Mouse (Mus musculus): Measurements from ENCODE around the gene Nckap5. TPM values are rescaled to one million over a fixed set of nuclear protein-coding genes. Genes with fewer than 3 reads are reported as not detected.
A peak's percentile ranks its signal among the peaks of the same experiment; 100 is the strongest.

Nckap5 gene
- polyA plus RNA-seq, 1 experiment, result 3.1 TPM

DNA sequence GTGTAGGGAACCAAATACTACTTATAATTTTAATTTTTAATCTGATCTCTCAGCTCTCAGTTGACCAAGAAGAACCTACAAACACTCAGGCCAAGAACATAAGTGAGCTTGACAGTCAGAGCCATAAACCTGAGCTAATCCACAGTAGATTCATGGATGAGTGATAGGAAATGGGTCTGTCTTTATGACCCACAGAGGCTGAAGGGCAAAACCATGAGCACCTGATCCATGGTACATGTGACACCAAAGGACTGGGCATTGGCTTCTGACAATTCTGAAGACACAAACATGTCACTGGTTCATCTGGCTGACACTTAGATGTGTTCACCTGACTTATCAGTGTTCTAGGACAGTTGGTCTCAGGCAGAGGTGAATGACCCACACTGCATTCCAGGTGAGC, 98.9 kb downstream of the Nckap5 start:
- no peak for DNase-seq
- no peak for TF ChIP-seq CTCF (conservative IDR thresholded peaks at IDR 0.05; ENCODE audit: insufficient read depth, insufficient read length, low read depth, low read length)

GRCm38 (mm10) chr1:126726400-126727055, 104.1 kb downstream of the Nckap5 start:
- TF ChIP-seq CTCF (conservative IDR thresholded peaks at IDR 0.05; ENCODE audit: insufficient read depth, insufficient read length, low read depth, low read length) (peak; percentile 41), POLR2A (IDR thresholded peaks at IDR 0.05; ENCODE audit: low read depth, low read length) (no peak)
- Histone ChIP-seq H3K36me3 (ENCODE audit: control insufficient read depth, insufficient read depth, low read length) (no peaks in the 10 kb centered on the region), H3K4me3 (ENCODE audit: insufficient read depth, low read depth, low read length) (no peak overlapping the region), H3K27ac (ENCODE audit: insufficient read depth, low read depth, low read length) (no peak overlapping the region), H3K27me3 (replicated peaks; ENCODE audit: control insufficient read depth, insufficient read depth, low read length) (no peaks in the 10 kb centered on the region), H3K4me1 (ENCODE audit: control insufficient read depth, insufficient read depth, low read length) (no peaks in the 10 kb centered on the region)
- WGBS, result 46% methylated on average over 6 of the region's 6 CpGs
- peak; percentile 14 for DNase-seq

More for the DNA sequence above, 98.9 kb downstream of the Nckap5 start:
- H3K36me3 ChIP-seq (ENCODE audit: control insufficient read depth, insufficient read depth, low read length), result no peaks in the 10 kb centered on the region
- no peaks in the 10 kb centered on the region for H3K27me3 ChIP-seq (replicated peaks; ENCODE audit: control insufficient read depth, insufficient read depth, low read length)
- H3K4me3 ChIP-seq (ENCODE audit: insufficient read depth, low read depth, low read length), result no peak overlapping the region
- no peaks in the 10 kb centered on the region for H3K4me1 ChIP-seq (ENCODE audit: control insufficient read depth, insufficient read depth, low read length)
- no peak overlapping the region for H3K27ac ChIP-seq (ENCODE audit: insufficient read depth, low read depth, low read length)

DNA sequence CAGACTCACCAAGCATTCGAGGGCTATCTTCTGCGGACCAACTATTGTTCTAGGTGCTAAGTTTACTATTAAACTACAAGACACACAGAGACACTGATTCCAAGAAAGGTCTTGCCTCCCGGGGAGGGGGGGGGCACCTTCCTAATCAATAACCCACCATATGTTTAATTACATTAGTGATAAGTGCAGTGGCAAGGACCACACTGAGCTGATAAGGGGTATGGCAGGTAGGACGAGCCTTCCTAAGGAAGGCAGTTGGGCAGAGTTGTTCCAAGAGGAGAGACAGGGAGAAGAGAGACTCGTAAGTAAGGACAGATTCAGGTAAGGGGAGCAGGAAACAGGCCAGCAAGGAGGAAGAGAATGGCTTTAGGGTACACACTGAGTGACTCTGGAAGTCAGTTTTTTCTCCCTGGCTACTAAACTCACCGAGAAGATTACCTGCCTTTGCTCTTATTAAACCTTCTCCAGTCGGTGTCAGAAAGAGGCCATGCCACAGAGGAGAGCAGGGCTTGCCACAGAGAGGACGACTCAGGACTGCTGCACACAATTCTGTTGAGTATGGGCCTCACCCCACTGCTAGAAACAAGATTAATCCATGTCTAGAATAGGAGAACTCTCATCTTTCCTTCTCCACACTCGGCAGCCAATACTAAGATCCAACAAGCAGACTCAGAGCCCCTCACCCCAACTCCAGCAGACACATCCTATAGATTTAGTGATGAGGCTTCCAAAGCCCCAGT, 104.8 kb downstream of the Nckap5 start:
- H3K4me1 ChIP-seq (ENCODE audit: control insufficient read depth, insufficient read depth, low read length), result no peaks in the 10 kb centered on the region
- H3K27ac ChIP-seq (ENCODE audit: insufficient read depth, low read depth, low read length), result no peak overlapping the region
- TF ChIP-seq POLR2A (IDR thresholded peaks at IDR 0.05; ENCODE audit: low read depth, low read length), result no peak
- TF ChIP-seq CTCF (conservative IDR thresholded peaks at IDR 0.05; ENCODE audit: insufficient read depth, insufficient read length, low read depth, low read length), result no peak
- H3K36me3 ChIP-seq (ENCODE audit: control insufficient read depth, insufficient read depth, low read length), result no peaks in the 10 kb centered on the region
- H3K4me3 ChIP-seq (ENCODE audit: insufficient read depth, low read depth, low read length), result no peak overlapping the region
- no peaks in the 10 kb centered on the region for H3K27me3 ChIP-seq (replicated peaks; ENCODE audit: control insufficient read depth, insufficient read depth, low read length)
- DNase-seq, result no peak
- 83% methylated on average over 9 of the region's 9 CpGs for WGBS

DNA sequence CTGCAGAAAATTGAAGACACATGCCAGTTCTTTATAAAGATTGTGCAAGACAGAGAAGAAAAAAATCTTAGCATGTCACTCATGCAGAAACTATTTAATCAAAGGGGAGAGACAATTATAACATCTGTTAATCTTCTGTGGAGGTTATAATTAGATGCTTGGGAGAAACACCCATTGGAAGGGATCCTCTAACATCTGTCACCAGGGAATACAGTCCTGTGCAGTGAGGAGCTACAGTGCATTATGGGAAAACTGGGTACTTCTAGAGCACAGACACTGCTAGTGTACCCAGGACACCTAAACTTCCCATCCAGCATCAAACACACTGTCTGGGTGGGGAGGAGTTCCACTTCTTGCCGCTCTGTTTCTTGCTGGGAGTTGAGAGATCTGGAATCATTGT, 108.7 kb downstream of the Nckap5 start:
- WGBS, result 95% methylated on average over 1 of the region's 1 CpGs

GRCm38 (mm10) chr1:126719733-126720348, 110.8 kb downstream of the Nckap5 start:
- 53% methylated on average over 5 of the region's 5 CpGs for WGBS
- H3K4me3 ChIP-seq (ENCODE audit: insufficient read depth, low read depth, low read length), result no peak overlapping the region

More for the DNA sequence above, 108.7 kb downstream of the Nckap5 start:
- no peak overlapping the region for H3K4me3 ChIP-seq (ENCODE audit: insufficient read depth, low read depth, low read length)
- H3K27ac ChIP-seq (ENCODE audit: insufficient read depth, low read depth, low read length), result no peak overlapping the region
- no peaks in the 10 kb centered on the region for H3K27me3 ChIP-seq (replicated peaks; ENCODE audit: control insufficient read depth, insufficient read depth, low read length)
- H3K4me1 ChIP-seq (ENCODE audit: control insufficient read depth, insufficient read depth, low read length), result no peaks in the 10 kb centered on the region
- no peak for TF ChIP-seq POLR2A (IDR thresholded peaks at IDR 0.05; ENCODE audit: low read depth, low read length)
- no peak for TF ChIP-seq CTCF (conservative IDR thresholded peaks at IDR 0.05; ENCODE audit: insufficient read depth, insufficient read length, low read depth, low read length)
- H3K36me3 ChIP-seq (ENCODE audit: control insufficient read depth, insufficient read depth, low read length), result no peaks in the 10 kb centered on the region
- no peak for DNase-seq

DNA sequence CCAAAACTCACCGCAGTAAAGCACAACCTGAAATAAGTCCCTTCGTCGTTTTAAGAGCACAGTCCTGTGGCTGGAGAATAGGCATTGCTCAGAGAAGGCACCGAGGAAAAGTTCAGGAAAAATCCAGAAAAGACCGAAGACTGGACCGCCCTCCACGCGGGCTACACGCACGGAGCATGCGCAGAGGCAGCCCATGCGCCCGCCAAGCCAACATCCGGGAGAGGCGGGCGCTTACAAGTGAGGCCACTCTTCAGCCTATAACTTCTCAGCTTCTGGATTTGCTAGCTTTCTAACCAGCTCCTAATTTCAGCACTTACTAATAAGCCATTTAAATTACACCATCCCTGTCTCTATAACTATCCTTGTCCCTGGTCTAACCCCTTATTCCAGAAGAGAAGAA, 124.0 kb downstream of the Nckap5 start:
- DNase-seq, result no peak
- Histone ChIP-seq H3K27me3 (replicated peaks; ENCODE audit: control insufficient read depth, insufficient read depth, low read length) (no peaks in the 10 kb centered on the region), H3K27ac (ENCODE audit: insufficient read depth, low read depth, low read length) (no peak overlapping the region), H3K4me1 (ENCODE audit: control insufficient read depth, insufficient read depth, low read length) (no peaks in the 10 kb centered on the region), H3K4me3 (ENCODE audit: insufficient read depth, low read depth, low read length) (no peak overlapping the region), H3K36me3 (ENCODE audit: control insufficient read depth, insufficient read depth, low read length) (no peaks in the 10 kb centered on the region)
- 93% methylated on average over 16 of the region's 16 CpGs for WGBS
- TF ChIP-seq CTCF (conservative IDR thresholded peaks at IDR 0.05; ENCODE audit: insufficient read depth, insufficient read length, low read depth, low read length), result no peak
- no peak for TF ChIP-seq POLR2A (IDR thresholded peaks at IDR 0.05; ENCODE audit: low read depth, low read length)

More at GRCm38 (mm10) chr1:126719733-126720348, 110.8 kb downstream of the Nckap5 start:
- Histone ChIP-seq H3K4me1 (ENCODE audit: control insufficient read depth, insufficient read depth, low read length) (no peaks in the 10 kb centered on the region), H3K27me3 (replicated peaks; ENCODE audit: control insufficient read depth, insufficient read depth, low read length) (no peaks in the 10 kb centered on the region), H3K36me3 (ENCODE audit: control insufficient read depth, insufficient read depth, low read length) (no peaks in the 10 kb centered on the region), H3K27ac (ENCODE audit: insufficient read depth, low read depth, low read length) (no peak overlapping the region)
- TF ChIP-seq CTCF (conservative IDR thresholded peaks at IDR 0.05; ENCODE audit: insufficient read depth, insufficient read length, low read depth, low read length) (no peak), POLR2A (IDR thresholded peaks at IDR 0.05; ENCODE audit: low read depth, low read length) (no peak)
- DNase-seq, result no peak

- DNase-seq, result no peak
- 67% methylated on average over 4 of the region's 4 CpGs for WGBS
- Histone ChIP-seq H3K27ac (ENCODE audit: insufficient read depth, low read depth, low read length) (no peak overlapping the region), H3K27me3 (replicated peaks; ENCODE audit: control insufficient read depth, insufficient read depth, low read length) (no peaks in the 10 kb centered on the region), H3K4me1 (ENCODE audit: control insufficient read depth, insufficient read depth, low read length) (no peaks in the 10 kb centered on the region), H3K36me3 (ENCODE audit: control insufficient read depth, insufficient read depth, low read length) (no peaks in the 10 kb centered on the region), H3K4me3 (ENCODE audit: insufficient read depth, low read depth, low read length) (no peak overlapping the region)
- TF ChIP-seq CTCF (conservative IDR thresholded peaks at IDR 0.05; ENCODE audit: insufficient read depth, insufficient read length, low read depth, low read length) (no peak), POLR2A (IDR thresholded peaks at IDR 0.05; ENCODE audit: low read depth, low read length) (no peak)
Observed at GRCm38 (mm10) chr1:126700978-126701320, 129.7 kb downstream of the Nckap5 start.
